Mouse (Mus musculus) forebrain, embryonic 10.5 days (tissue): Measurements from ENCODE around the gene Obscn. TPM values are rescaled to one million over a fixed set of nuclear protein-coding genes. Genes with fewer than 3 reads are reported as not detected.

Experiments
- DNase-seq: peaks from one replicate; pipeline ENCODE4 v3.0.0-alpha.2; 2017; ENCODE audit warnings: low spot score; ENCODE audit errors: extremely low spot score
- H3K27ac ChIP-seq: fragments of 300-500 bp; sonication (generic); 2 replicates; pipeline ENCODE4 v1.5.1; 2016; ENCODE audit warnings: mild to moderate bottlenecking
- H3K27me3 ChIP-seq: fragments of 300-500 bp; sonication (generic); 2 replicates; pipeline ENCODE4 v1.6.1; 2016; ENCODE audit warnings: mild to moderate bottlenecking; ENCODE audit not compliant: poor library complexity, severe bottlenecking
- H3K36me3 ChIP-seq: fragments of 300-500 bp; sonication (generic); replicated peaks from 2 replicates; pipeline ENCODE4 v1.6.1; 2016; ENCODE audit warnings: mild to moderate bottlenecking, moderate library complexity
- H3K4me1 ChIP-seq: fragments of 300-500 bp; sonication (generic); 2 replicates; pipeline ENCODE4 v1.6.1; 2016
- H3K4me3 ChIP-seq: fragments of 300-500 bp; sonication (generic); 2 replicates; pipeline ENCODE4 v1.5.1; 2016; ENCODE audit warnings: mild to moderate bottlenecking, moderate library complexity
- H3K9me3 ChIP-seq: fragments of 300-500 bp; sonication (generic); 2 replicates; pipeline ENCODE4 v1.6.1; 2016; ENCODE audit warnings: mild to moderate bottlenecking, moderate library complexity
- WGBS: fragments of 180-500 bp; shearing (Covaris S2); methylation state at CpG from one replicate; pipeline ENCODE4 v1.1.7; 2016; 5-methylcytosine and 5-hydroxymethylcytosine counted together
- polyA plus RNA-seq: library from polyadenylated mRNA; unstranded; fragments of >200 nt; fragmentation: Nextera tagmentation; extraction: Ambion mirVana; gene quantifications from 2 replicates; pipeline ENCODE4 v1.2.1, GENCODE M21; 2016

The Obscn gene
- polyA plus RNA-seq, 1 experiment from 2014 or later = 0.01 TPM

DNA sequence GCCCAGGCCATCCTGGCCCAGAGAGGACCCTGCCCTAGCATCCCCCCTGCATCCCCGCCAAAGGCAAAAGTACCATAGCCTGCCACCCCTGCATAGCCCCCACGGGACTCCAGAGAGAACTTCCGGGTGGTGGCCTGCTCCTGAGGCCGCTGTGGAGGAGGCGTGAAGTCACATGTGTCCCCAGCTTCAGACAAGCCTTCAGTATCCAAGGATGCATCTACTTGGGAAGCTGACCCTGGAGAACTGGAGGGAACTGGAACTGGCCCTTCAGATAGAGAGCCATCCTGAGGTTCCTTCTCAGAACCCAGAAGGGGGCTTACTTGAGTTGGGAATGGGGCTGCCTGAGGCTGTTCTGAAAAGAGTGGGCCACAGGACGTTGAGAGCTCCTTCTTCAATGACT, 136.4 kb downstream of the Obscn start:
- 85% methylated on average over 6 of the region's 6 CpGs for WGBS
- H3K4me1 ChIP-seq = peaks cover 7% of the 10 kb centered on the region
- H3K4me3 ChIP-seq = no peak overlapping the region
- no peak overlapping the region for H3K27ac ChIP-seq
- H3K9me3 ChIP-seq = no peaks in the 10 kb centered on the region
- peaks cover 44% of the 10 kb centered on the region for H3K27me3 ChIP-seq
- no peaks in the 10 kb centered on the region for H3K36me3 ChIP-seq
- no peak for DNase-seq

DNA sequence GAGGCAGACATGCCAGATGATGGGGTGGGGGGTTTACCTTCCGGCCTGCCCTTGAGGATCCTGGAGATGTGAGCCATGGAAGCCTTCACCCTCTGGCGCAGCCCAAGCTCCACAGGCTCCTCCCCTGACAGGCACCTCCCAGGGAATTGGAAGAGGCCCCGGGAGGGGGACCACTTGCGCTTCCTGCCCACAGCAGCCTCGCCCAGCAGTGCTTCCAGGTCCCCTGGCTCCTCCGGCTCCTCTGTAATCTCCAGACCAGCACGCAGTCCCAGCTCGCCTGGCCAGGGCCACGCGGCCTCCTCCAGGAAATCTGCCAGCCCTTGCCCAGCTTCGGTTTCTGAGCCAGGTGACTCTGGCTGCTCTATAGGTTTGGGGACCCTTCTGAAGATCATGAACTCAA, 137.0 kb downstream of the Obscn start:
- Histone ChIP-seq H3K27me3 (peaks cover 51% of the 10 kb centered on the region), H3K27ac (no peak overlapping the region), H3K9me3 (no peaks in the 10 kb centered on the region), H3K4me3 (no peak overlapping the region), H3K36me3 (no peaks in the 10 kb centered on the region), H3K4me1 (peaks cover 14% of the 10 kb centered on the region)
- DNase-seq = no peak
- 64% methylated on average over 11 of the region's 11 CpGs for WGBS

DNA sequence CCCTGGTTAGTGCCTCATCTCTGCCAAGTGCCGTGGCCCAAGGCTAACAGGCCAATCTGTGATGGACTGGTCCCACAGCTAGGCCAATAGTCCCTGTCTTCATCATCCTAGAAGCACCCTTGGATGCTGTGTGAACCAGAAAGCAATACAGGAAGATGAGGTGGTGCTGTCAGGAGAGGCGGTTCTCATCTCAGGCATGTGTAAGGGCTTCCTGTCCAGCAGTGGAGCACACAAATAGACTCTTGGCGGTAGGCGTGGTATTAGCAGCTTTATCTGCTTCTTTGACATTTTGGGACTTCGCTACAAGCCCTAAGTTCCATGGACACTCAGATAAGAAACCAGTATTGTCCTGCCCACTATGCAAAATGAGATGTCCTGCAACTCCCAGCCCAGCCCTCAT, 138.7 kb downstream of the Obscn start:
- peaks cover 67% of the 10 kb centered on the region for H3K27me3 ChIP-seq
- WGBS = 89% methylated on average over 5 of the region's 5 CpGs
- DNase-seq = no peak

DNA sequence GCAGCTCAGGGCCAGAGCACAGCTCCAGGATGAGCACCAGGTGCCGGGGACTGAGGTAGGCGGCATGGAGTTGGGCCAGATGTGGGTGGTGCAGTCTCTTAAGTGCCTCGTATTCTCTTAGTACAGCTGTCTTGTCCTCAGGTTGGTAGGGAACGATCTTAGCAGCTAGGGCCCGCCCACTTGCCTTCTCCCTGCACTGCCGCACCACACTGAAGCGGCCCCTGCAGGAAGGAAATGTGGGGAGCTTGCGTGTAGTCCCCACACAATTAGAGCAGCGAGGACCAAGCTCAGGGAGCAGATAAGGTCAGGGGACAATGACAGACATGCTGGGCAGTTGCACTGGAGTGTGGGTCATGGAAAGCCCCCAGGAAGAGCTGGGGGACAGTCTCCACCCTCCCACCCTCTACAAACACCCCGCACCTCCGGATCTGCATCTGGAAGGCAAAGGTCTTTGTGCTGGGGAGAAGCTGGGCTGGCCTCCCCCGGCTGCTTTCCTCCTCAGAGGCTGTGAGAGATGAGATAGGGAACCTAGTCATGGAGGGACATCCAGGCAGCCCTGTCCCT, 140.3 kb downstream of the Obscn start:
- Histone ChIP-seq H3K36me3 (peaks cover 6% of the 10 kb centered on the region), H3K9me3 (no peaks in the 10 kb centered on the region), H3K4me1 (peaks cover 20% of the 10 kb centered on the region), H3K27me3 (peaks cover 76% of the 10 kb centered on the region), H3K4me3 (no peak overlapping the region), H3K27ac (no peak overlapping the region)
- no peak for DNase-seq
- WGBS = 61% methylated on average over 12 of the region's 12 CpGs

More for the DNA sequence above, 138.7 kb downstream of the Obscn start:
- H3K36me3 ChIP-seq = no peaks in the 10 kb centered on the region
- H3K27ac ChIP-seq = no peak overlapping the region
- no peak overlapping the region for H3K4me3 ChIP-seq
- peaks cover 20% of the 10 kb centered on the region for H3K4me1 ChIP-seq
- H3K9me3 ChIP-seq = no peaks in the 10 kb centered on the region

DNA sequence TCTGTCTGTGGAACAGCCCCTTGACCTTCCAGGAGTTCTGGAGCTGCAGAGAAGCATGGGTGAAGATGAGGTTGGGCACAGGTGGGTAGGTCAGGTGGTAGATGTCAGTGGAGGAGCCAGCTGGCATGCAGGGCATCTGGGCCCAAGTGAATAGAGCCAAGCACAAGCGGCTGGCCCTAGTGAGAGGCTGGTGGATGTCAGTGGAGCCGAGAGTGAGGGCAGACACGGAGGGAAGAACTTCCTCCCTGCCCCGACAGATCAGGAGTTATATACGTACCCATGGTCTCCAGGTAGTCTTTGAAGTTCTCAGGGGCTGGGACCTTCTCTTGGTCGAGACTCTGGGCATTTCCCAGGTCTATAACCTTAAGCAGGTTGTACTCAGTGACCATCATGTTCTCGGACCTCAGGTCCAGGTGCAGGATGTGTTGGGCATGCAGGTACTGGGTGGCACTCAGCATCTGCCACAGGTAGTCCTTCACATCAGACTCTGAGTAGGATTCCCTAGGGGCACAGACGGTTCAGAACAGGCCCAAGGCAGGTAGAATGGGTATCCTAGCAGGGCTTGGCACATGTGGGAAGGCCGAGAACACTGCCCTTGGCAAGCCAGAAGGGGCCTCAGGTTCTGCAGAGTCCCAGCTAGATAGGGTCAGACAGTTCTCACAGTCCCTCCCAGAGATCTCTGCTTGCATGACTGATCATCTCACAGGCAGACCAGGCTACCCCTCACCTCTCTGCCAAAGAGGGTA, 141.0 kb downstream of the Obscn start:
- peaks cover 12% of the 10 kb centered on the region for H3K36me3 ChIP-seq
- no peak overlapping the region for H3K27ac ChIP-seq
- H3K27me3 ChIP-seq = peaks cover 76% of the 10 kb centered on the region
- no peaks in the 10 kb centered on the region for H3K9me3 ChIP-seq
- H3K4me1 ChIP-seq = peaks cover 20% of the 10 kb centered on the region
- DNase-seq = no peak
- peak overlapping the region; percentile 52; the same call in 1 of the 2 replicates for H3K4me3 ChIP-seq
- 85% methylated on average over 9 of the region's 9 CpGs for WGBS

GRCm38 (mm10) chr11:58994337-58994826, 141.8 kb downstream of the Obscn start:
- Histone ChIP-seq H3K4me3 (peak overlapping the region; percentile 52), H3K27me3 (peaks cover 69% of the 10 kb centered on the region), H3K4me1 (peaks cover 20% of the 10 kb centered on the region), H3K27ac (peak overlapping the region; percentile 49; the same call in 1 of the 2 replicates), H3K36me3 (peaks cover 21% of the 10 kb centered on the region), H3K9me3 (no peaks in the 10 kb centered on the region)
- peak; percentile 74 for DNase-seq
- 1% methylated on average over 33 of the region's 35 CpGs for WGBS

DNA sequence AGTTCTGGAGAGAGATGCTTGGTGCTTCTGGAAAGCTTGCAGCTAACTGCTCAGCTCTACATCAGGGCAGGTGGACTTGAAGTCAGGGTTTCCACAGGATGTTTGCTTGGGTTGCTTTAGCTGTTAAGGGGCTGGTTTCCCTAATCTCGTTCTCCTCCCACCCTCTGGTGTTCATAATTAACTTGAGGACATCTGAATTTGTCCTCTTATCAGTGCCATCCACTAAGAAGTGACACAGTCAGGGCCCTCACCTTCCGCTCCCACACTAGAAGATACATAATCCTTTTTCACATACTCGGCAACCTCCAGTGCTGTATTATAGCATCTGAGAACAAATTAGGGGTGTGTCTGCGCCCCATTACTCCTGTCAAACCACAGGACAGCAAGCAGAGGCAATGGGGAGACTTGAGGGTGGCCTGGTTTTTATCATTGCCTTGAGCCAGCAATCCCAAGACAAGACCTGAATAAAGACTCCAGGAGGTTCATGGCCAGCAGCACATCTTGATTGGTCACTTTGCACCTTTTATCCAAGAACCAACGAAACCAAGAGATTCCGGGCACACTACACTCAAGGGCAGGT, 143.0 kb downstream of the Obscn start:
- no peak overlapping the region for H3K27ac ChIP-seq
- H3K4me1 ChIP-seq = peaks cover 16% of the 10 kb centered on the region
- peaks cover 33% of the 10 kb centered on the region for H3K36me3 ChIP-seq
- WGBS = 83% methylated on average over 6 of the region's 6 CpGs
- H3K27me3 ChIP-seq = peaks cover 65% of the 10 kb centered on the region
- no peaks in the 10 kb centered on the region for H3K9me3 ChIP-seq
- no peak for DNase-seq
- H3K4me3 ChIP-seq = no peak overlapping the region

- peaks cover 45% of the 10 kb centered on the region for H3K36me3 ChIP-seq
- peaks cover 52% of the 10 kb centered on the region for H3K27me3 ChIP-seq
- H3K4me1 ChIP-seq = peaks cover 16% of the 10 kb centered on the region
- H3K9me3 ChIP-seq = no peaks in the 10 kb centered on the region
- H3K4me3 ChIP-seq = no peak overlapping the region
- WGBS = 81% methylated on average over 3 of the region's 3 CpGs
- no peak for DNase-seq
- H3K27ac ChIP-seq = no peak overlapping the region
Observed at GRCm38 (mm10) chr11:58991911-58992310, 144.3 kb downstream of the Obscn start.

- Histone ChIP-seq H3K4me3 (no peak overlapping the region), H3K27ac (no peak overlapping the region), H3K36me3 (peaks cover 56% of the 10 kb centered on the region), H3K9me3 (no peaks in the 10 kb centered on the region), H3K27me3 (peaks cover 41% of the 10 kb centered on the region), H3K4me1 (peaks cover 16% of the 10 kb centered on the region)
- DNase-seq = no peak
- WGBS = 90% methylated on average over 9 of the region's 9 CpGs
Observed at GRCm38 (mm10) chr11:58990794-58991193, 145.4 kb downstream of the Obscn start.

DNA sequence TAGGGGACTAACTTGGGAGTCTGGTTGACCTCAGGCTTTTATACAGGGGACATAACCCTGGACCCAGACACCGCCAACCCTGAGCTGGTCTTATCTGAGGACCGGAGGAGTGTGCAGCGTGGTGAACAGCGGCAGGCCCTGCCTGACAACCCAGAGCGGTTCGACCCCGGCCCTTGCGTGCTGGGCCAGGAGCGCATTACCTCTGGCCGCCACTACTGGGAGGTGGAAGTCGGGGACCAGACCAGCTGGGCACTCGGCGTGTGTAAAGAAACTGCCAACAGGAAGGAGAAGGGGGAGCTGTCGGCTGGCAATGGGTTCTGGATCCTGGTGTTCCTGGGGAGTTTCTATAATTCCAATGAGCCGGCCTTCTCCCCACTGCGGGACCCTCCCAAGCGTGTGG, 146.1 kb downstream of the Obscn start:
- no peak overlapping the region for H3K4me3 ChIP-seq
- peaks cover 62% of the 10 kb centered on the region for H3K36me3 ChIP-seq
- H3K27ac ChIP-seq = no peak overlapping the region
- WGBS = 94% methylated on average over 17 of the region's 17 CpGs
- H3K9me3 ChIP-seq = no peaks in the 10 kb centered on the region
- peaks cover 35% of the 10 kb centered on the region for H3K27me3 ChIP-seq
- no peak for DNase-seq
- peaks cover 16% of the 10 kb centered on the region for H3K4me1 ChIP-seq

DNA sequence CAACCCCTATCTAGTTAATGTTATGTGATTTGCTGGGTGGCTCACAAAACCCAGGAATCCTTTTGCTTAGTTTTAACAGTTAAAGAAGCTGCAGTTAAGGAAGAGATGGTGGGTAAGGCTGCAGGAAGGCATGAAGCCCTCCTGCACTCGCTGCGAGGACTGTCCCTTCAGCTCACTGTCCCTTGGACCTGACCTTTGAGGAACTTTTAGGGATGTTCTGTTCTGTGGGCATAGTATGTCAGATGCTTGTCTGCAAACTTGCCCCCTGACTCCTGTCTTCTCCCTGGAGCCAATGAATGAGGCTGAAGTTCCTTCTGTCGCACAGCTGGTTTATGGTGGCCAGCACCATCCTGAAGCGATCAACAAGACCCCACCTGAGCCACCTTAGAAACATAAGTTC, 147.0 kb downstream of the Obscn start:
- no peaks in the 10 kb centered on the region for H3K9me3 ChIP-seq
- H3K4me3 ChIP-seq = no peak overlapping the region
- DNase-seq = no peak
- peaks cover 72% of the 10 kb centered on the region for H3K36me3 ChIP-seq
- H3K27ac ChIP-seq = no peak overlapping the region
- peaks cover 6% of the 10 kb centered on the region for H3K4me1 ChIP-seq
- 93% methylated on average over 4 of the region's 4 CpGs for WGBS
- peaks cover 25% of the 10 kb centered on the region for H3K27me3 ChIP-seq

DNA sequence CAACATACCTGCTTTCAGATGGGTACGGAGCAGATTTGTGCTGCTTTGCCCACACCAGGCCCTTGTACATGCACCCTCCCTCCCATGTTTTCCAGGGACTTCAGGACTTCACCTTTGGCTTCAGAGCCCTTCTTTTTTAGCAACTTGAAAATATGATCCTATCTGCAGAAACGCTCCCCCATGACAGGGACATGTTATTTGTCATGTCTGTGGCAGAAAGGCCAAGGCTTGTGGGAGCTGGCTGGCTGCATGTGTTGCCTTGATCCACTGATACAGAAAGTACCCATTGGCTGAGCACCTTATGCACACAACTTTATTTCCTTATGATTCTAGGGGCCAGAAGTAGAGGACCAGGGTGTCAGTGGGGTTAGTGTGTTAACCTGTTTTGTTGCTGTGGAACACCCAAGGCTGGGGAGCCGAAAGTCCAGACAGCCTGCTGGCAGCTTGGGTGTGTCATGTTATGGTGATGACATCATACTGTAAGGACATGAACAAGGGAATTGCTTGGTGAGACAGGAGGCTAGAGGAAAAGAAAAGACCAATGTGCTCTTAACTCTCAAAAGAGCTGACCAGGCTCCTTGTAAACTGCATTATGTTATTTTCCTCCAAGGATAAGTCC, 150.8 kb downstream of the Obscn start:
- Histone ChIP-seq H3K4me1 (peaks cover 17% of the 10 kb centered on the region), H3K27ac (no peak overlapping the region), H3K9me3 (no peaks in the 10 kb centered on the region), H3K36me3 (peaks cover 98% of the 10 kb centered on the region), H3K27me3 (no peaks in the 10 kb centered on the region), H3K4me3 (no peak overlapping the region)
- 95% methylated on average over 3 of the region's 3 CpGs for WGBS
- no peak for DNase-seq

- H3K9me3 ChIP-seq = no peaks in the 10 kb centered on the region
- no peak for DNase-seq
- 95% methylated on average over 7 of the region's 7 CpGs for WGBS
- H3K27me3 ChIP-seq = no peaks in the 10 kb centered on the region
- H3K27ac ChIP-seq = no peak overlapping the region
- H3K4me1 ChIP-seq = peaks cover 25% of the 10 kb centered on the region
- H3K36me3 ChIP-seq = peaks cover 94% of the 10 kb centered on the region
- no peak overlapping the region for H3K4me3 ChIP-seq
Observed at GRCm38 (mm10) chr11:58984657-58985056, 151.5 kb downstream of the Obscn start.
